Mouse (Mus musculus) stomach, embryonic 14.5 days (tissue): ENCODE data around the gene Nr2c2. TPM values are rescaled to one million over a fixed set of nuclear protein-coding genes. Genes with fewer than 3 reads are reported as not detected.
A peak's percentile ranks its signal among the peaks of the same experiment; 100 is the strongest.

Experiments
- ATAC-seq: fragments of 200-750 bp; cut with Nextera tagmentation; 2 replicates; pipeline ENCODE4 v1.8.0; 2017; ENCODE audit warnings: low read depth, moderate TSS enrichment; ENCODE audit not compliant: insufficient number of reproducible peaks, insufficient read depth, low FRiP score
- H3K27ac ChIP-seq: fragments of 300-500 bp; sonication (generic); 2 replicates; pipeline ENCODE4 v1.5.1; 2014; ENCODE audit warnings: mild to moderate bottlenecking, low read length, moderate library complexity, mixed read lengths
- H3K27me3 ChIP-seq: fragments of 300-500 bp; sonication (generic); 2 replicates; pipeline ENCODE4 v1.6.1; 2014; ENCODE audit warnings: low read length, control low read depth, mixed read lengths; ENCODE audit not compliant: control insufficient read depth, insufficient read depth
- H3K36me3 ChIP-seq: fragments of 300-500 bp; sonication (generic); 2 replicates; pipeline ENCODE4 v1.6.1; 2014; ENCODE audit warnings: mild to moderate bottlenecking, control low read depth, low read length, moderate library complexity, mixed read lengths; ENCODE audit not compliant: control insufficient read depth, insufficient read depth
- H3K4me1 ChIP-seq: fragments of 300-500 bp; sonication (generic); 2 replicates; pipeline ENCODE4 v1.6.1; 2014; ENCODE audit warnings: low read length, control low read depth, mixed read lengths; ENCODE audit not compliant: control insufficient read depth, insufficient read depth
- H3K4me2 ChIP-seq: fragments of 300-500 bp; sonication (generic); replicated peaks from 2 replicates; pipeline ENCODE4 v1.6.1; 2014; ENCODE audit warnings: low read depth, low read length, control low read depth
- H3K4me3 ChIP-seq: fragments of 300-500 bp; sonication (generic); 2 replicates; pipeline ENCODE4 v1.5.1; 2014; ENCODE audit warnings: low read depth, low read length, control low read depth
- H3K9ac ChIP-seq: fragments of 300-500 bp; sonication (generic); replicated peaks from 2 replicates; pipeline ENCODE4 v1.6.1; 2014; ENCODE audit warnings: low read depth, mild to moderate bottlenecking, control low read depth, low read length, moderate library complexity, mixed read lengths
- H3K9me3 ChIP-seq: fragments of 300-500 bp; sonication (generic); 2 replicates; pipeline ENCODE4 v1.6.1; 2016; ENCODE audit warnings: low read depth, low read length, control low read depth; ENCODE audit not compliant: control insufficient read depth
- WGBS: fragments of 180-500 bp; shearing (Covaris S2); extraction: QIAGEN DNeasy Blood & Tissue Kit; methylation state at CpG from one replicate; pipeline ENCODE4 v1.1.7; 2014; 5-methylcytosine and 5-hydroxymethylcytosine counted together
- polyA plus RNA-seq: library from polyadenylated mRNA; unstranded; fragments of >200 nt; fragmentation: Nextera tagmentation; extraction: Ambion mirVana; gene quantifications from 2 replicates; pipeline ENCODE4 v1.2.1, GENCODE M21; 2014

The Nr2c2 gene
- polyA plus RNA-seq, 1 experiment from 2014 or later: 31.1 TPM

DNA sequence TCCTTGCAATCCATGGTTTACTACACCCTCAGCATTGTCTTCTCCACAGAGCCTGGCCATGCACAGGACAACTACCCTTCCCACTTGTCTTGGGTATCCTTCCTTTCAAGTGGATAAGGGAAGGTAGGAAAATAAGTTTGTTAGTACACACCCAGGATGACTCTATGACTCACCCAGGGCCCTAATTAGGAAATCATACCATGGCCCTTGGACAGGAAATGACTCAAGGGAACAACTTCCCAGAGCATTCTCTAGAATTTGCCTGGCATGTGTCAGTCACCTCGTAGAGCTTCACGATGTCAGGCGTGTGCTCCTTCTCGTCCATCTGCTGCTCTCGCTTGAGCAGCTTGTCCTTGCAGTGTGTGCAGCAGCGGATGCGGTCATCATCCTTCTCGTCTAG lies 108.2 kb downstream of the Nr2c2 start:
- Histone ChIP-seq H3K9ac (no peak overlapping the region), H3K36me3 (peaks cover 51% of the 10 kb centered on the region), H3K4me2 (no peak overlapping the region), H3K4me1 (no peaks in the 10 kb centered on the region), H3K27ac (no peak overlapping the region), H3K27me3 (no peaks in the 10 kb centered on the region), H3K9me3 (no peaks in the 10 kb centered on the region), H3K4me3 (no peak overlapping the region)
- 90% methylated on average over 8 of the region's 8 CpGs for WGBS
- ATAC-seq: no peak

- ATAC-seq: no peak
- H3K4me2 ChIP-seq: peak overlapping the region; percentile 87
- H3K9ac ChIP-seq: peak overlapping the region; percentile 90
- H3K4me1 ChIP-seq: peaks cover 6% of the 10 kb centered on the region
- H3K36me3 ChIP-seq: peaks cover 13% of the 10 kb centered on the region
- no peaks in the 10 kb centered on the region for H3K9me3 ChIP-seq
- no peaks in the 10 kb centered on the region for H3K27me3 ChIP-seq
- H3K27ac ChIP-seq: no peak overlapping the region
- H3K4me3 ChIP-seq: peak overlapping the region; percentile 98
- under 1% methylated on average over 48 of the region's 48 CpGs for WGBS
Measured at GRCm38 (mm10) chr6:92214055-92214772, 123.0 kb downstream of the Nr2c2 start.

GRCm38 (mm10) chr6:92214773-92215449 lies 123.7 kb downstream of the Nr2c2 start, which contains the start of gene Rbsn:
Gene Rbsn, minus strand, starts transcription at chr6:92214925.
- H3K4me2 ChIP-seq: peak within 1 kb of the TSS; percentile 87
- H3K36me3 ChIP-seq: peaks cover 8% of the 10 kb centered on the region
- peak within 1 kb of the TSS; percentile 98 for H3K4me3 ChIP-seq
- H3K9me3 ChIP-seq: no peaks in the 10 kb centered on the region
- 10% methylated on average over 35 of the region's 35 CpGs for WGBS
- peak; percentile 95 for ATAC-seq
- H3K9ac ChIP-seq: peak within 1 kb of the TSS; percentile 90
- peaks cover 6% of the 10 kb centered on the region for H3K4me1 ChIP-seq
- no peaks in the 10 kb centered on the region for H3K27me3 ChIP-seq
- H3K27ac ChIP-seq: peak within 1 kb of the TSS; percentile 48; the same call in 1 of the 2 replicates

DNA sequence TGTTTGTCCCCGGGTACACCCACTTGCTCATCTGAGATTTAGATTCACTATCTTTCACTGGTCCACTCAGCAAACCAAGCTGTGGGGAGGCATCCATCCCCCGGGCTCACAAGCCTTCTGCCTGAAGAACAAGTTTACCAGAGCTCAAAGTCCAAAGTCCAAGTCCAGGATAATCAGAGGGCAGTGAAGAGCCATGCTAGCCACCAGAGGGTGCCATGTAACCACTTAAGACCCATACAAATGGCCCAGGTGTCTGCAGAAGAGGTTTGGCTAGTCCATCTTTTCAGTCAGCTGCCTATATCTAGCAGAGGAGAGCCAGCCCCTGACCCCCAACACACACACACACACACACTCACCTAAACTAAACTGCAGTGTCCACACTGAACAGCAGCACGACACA lies 128.3 kb downstream of the Nr2c2 start:
- Histone ChIP-seq H3K36me3 (no peaks in the 10 kb centered on the region), H3K9ac (no peak overlapping the region), H3K4me2 (no peak overlapping the region), H3K27me3 (no peaks in the 10 kb centered on the region), H3K27ac (no peak overlapping the region), H3K9me3 (no peaks in the 10 kb centered on the region), H3K4me3 (no peak overlapping the region), H3K4me1 (no peaks in the 10 kb centered on the region)
- WGBS: 57% methylated on average over 3 of the region's 3 CpGs
- ATAC-seq: no peak

GRCm38 (mm10) chr6:92221604-92222003 lies 130.4 kb downstream of the Nr2c2 start:
- Histone ChIP-seq H3K4me1 (no peaks in the 10 kb centered on the region), H3K4me3 (no peak overlapping the region), H3K36me3 (no peaks in the 10 kb centered on the region), H3K9ac (no peak overlapping the region), H3K4me2 (no peak overlapping the region), H3K27me3 (no peaks in the 10 kb centered on the region), H3K27ac (no peak overlapping the region), H3K9me3 (no peaks in the 10 kb centered on the region)
- WGBS: 62% methylated on average over 6 of the region's 6 CpGs
- no peak for ATAC-seq

GRCm38 (mm10) chr6:92222021-92222420 lies 130.8 kb downstream of the Nr2c2 start:
- Histone ChIP-seq H3K27ac (no peak overlapping the region), H3K36me3 (no peaks in the 10 kb centered on the region), H3K9me3 (no peaks in the 10 kb centered on the region), H3K27me3 (no peaks in the 10 kb centered on the region), H3K4me3 (no peak overlapping the region), H3K4me2 (no peak overlapping the region), H3K4me1 (no peaks in the 10 kb centered on the region), H3K9ac (no peak overlapping the region)
- ATAC-seq: no peak
- 79% methylated on average over 3 of the region's 3 CpGs for WGBS

Other genes starting within 250 kb of the Nr2c2 start
- 33.8 and 37.5 TPM in 2 replicates for gene Ccdc174, start 213.3 kb upstream of the Nr2c2 start, polyA plus RNA-seq
- gene 4930590J08Rik, start 188.6 kb upstream of the Nr2c2 start, polyA plus RNA-seq: 0.48 and 0.49 TPM in 2 replicates
- gene Fgd5, start 112.5 kb upstream of the Nr2c2 start, polyA plus RNA-seq: 5.1 and 5.5 TPM in 2 replicates
- gene Mrps25, start 92.6 kb downstream of the Nr2c2 start, polyA plus RNA-seq: 74.0 and 80.3 TPM in 2 replicates
- 18.0 and 22.9 TPM in 2 replicates for gene Rbsn, start 123.5 kb downstream of the Nr2c2 start, polyA plus RNA-seq
- gene Trh, start 153.3 kb downstream of the Nr2c2 start, polyA plus RNA-seq: 0.54 and 0.60 TPM in 2 replicates